Mouse (Mus musculus) liver, embryonic 11.5 days (tissue): ENCODE results near the gene Slc6a20a. TPM values are rescaled to one million over a fixed set of nuclear protein-coding genes. Genes with fewer than 3 reads are reported as not detected.

Experiments used
- polyA plus RNA-seq: library from polyadenylated mRNA; unstranded; fragments of >200 nt; fragmentation: Nextera tagmentation; extraction: Ambion mirVana; gene quantifications from 2 replicates; pipeline ENCODE4 v1.2.1, GENCODE M21; 2014

Gene Slc6a20a
- polyA plus RNA-seq, 1 experiment from 2014 or later, result 0.14 TPM

Other genes starting within 250 kb of the Slc6a20a start
- gene Limd1, start 200.2 kb downstream of the Slc6a20a start, polyA plus RNA-seq, result 41.7 and 42.2 TPM in 2 replicates
- 44.5 and 55.3 TPM in 2 replicates for gene Sacm1l, start 149.1 kb downstream of the Slc6a20a start, polyA plus RNA-seq
- 0.17 and 0.32 TPM in 2 replicates for gene Slc6a20b, start 46.3 kb downstream of the Slc6a20a start, polyA plus RNA-seq
- 0.04 and 0.14 TPM in 2 replicates for gene Ccr9, start 446 bp downstream of the Slc6a20a start, polyA plus RNA-seq
- 30.3 and 32.6 TPM in 2 replicates for gene Lztfl1, start 38.8 kb upstream of the Slc6a20a start, polyA plus RNA-seq
- 0.22 TPM in 1 of 2 replicates, not detected in the other for gene Cxcr6, start 127.6 kb upstream of the Slc6a20a start, polyA plus RNA-seq
- 7.2 and 8.3 TPM in 2 replicates for gene Fyco1, start 173.0 kb upstream of the Slc6a20a start, polyA plus RNA-seq
- not detected in 2 replicates for gene Xcr1, start 183.1 kb upstream of the Slc6a20a start, polyA plus RNA-seq